Mouse (Mus musculus) spleen, adult 18-20 months (tissue): ENCODE data around the gene Cntf.
A peak's percentile ranks its signal among the peaks of the same experiment; 100 is the strongest.
"Not testable (repeated sequence)": the region's sequence is repeated elsewhere in the genome, so short reads cannot be mapped to it uniquely, and the experiment has no call there.

Source experiments
- DNase-seq, 2 experiments: peaks; one replicate each; pipeline ENCODE4 v3.0.0; 2022; ENCODE audit warnings: mixed read lengths in 2 of 2

The Cntf gene

DNA sequence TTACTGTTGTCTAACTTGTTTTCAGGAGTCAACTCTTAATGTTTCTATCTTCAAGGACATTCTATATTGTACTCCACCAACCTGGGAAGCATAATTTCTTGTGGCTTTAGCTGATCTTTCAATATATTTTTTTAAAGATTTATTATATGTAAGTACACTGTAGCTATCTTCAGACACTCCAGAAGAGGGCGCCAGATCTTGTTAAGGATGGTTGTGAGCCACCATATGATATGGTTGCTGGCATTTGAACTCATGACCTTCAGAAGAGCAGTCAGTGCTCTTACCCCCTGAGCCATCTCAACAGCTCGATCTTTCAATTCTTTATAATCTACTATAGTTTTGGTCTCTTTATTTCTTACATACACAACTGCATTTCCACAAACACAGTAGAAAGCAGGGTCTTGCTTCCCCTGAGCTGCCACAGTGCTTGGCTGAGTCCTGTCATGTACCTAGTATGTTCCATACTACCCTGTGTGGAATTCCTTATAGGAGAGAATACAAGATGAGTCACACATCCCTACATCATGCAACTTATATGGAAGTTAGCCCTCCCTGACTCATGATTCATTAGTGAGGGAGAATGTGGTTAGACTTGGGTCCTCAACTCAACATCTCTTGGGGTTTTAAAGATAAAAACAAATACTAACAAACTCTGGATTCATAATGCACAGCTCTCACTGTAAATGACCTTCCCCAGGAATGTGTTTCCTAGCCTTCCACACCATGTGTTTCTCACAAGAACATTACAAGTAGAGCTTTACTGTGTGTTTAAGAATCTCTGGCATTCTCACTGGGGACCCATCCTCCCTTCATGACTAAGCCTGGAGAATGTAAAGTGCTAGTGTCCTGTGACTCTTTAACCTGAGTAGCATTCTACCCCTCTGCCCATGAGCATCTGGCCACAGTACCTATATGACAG lies 3.0 kb downstream of the Cntf start:
- peak in 1 of 2 experiments; percentile 10 for DNase-seq

DNA sequence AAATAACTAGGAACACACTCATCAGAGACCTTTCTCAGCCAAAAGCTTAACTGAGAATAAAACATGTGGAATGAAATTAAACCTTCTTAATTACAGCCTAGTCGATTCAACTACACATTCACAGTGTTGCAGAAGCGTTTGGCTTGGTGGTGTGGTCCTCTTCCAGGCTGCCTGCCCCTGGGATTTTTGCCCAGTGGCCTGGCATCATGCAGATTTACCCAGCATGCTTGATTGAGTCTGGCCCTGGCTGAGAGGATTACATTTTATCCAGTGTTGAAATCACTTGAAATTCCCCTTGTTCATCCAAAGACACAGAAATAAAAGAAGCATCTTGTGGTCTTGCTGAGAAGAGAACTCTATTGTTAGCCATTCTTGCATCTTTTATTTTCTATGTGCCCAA lies 5.8 kb downstream of the Cntf start:
- DNase-seq, result no peak

DNA sequence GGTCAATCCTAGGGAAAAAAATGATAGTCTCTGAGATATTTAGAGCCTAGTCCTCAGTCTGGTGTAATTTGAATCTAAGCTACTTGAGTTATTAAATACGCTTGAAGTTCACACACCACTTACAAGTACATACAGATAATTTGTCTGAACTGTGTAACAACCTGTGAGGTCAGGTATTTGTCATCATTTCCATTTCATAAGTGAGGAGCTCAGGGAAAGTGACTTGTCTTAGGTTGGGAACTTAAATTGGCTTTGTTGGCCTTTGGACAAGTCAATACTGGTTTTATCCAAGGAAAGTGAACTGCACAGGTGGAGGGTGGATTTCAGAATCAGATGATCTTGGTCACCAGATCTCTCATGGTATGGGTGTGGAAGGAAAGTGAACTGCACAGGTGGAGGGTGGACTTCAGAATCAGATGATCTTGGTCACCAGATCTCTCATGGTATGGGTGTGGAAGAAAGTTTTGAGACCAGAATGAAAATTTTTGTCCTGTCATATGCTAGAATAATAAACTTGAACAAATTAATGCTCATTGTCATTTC lies 6.4 kb downstream of the Cntf start:
- DNase-seq, result no peak

DNA sequence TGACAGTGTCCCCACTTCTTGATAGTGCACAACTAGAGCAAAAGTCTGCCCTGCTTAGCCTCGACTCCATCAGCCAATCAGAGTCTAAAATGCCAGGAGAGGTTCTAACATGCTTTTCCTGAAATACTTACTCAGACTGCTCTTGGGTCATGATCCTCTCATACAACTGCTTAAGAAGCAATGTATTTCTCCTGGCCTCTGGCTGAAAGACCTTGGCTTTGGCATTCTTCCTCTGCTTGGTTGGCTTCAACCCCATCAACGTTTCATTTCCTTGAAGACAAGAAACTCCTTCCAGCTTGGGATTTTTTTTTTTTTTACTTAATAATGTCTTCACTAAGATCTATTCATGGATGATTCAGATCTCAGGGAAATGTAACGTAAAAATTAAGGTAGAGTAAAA lies 9.1 kb downstream of the Cntf start:
- no peak for DNase-seq

DNA sequence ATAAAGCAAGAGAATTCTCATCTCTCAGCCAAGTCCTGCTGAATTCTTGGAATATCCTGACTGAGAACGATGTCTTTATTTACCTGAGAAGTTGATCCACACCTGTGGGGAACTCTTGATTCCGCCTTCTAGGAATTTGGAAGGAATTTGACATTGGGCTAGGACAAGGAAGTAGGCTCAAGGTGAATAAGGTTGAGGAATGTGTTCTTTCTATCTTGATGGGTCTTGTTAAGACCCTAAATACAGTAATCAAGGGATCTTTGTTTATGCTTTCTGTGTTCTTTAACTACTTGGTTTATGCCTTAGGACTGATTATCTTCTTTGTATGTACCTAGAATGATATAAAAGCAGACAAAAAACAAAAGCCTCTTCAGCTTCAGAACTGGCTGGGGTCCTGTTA lies 33.5 kb downstream of the Cntf start:
- DNase-seq, result no peak

DNA sequence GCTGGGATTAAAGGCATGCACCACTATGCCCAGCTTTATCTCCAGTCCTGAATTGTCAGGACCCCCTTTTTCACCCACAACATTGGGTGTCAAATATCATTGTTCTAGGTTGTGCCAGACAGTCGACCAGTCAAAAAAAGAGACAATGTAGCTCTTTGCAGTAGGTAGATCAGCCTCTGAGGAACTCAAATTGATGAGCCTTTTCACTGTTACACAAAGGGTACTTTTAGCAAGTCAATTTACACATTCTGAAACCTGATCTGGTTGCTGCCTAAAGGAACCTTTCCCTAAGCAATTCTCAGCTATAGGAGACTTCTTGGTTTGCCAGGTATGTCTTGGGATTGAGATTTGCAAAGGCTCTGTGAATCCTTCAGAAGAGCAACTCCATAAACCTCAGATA lies 34.4 kb downstream of the Cntf start:
- no peak for DNase-seq

DNA sequence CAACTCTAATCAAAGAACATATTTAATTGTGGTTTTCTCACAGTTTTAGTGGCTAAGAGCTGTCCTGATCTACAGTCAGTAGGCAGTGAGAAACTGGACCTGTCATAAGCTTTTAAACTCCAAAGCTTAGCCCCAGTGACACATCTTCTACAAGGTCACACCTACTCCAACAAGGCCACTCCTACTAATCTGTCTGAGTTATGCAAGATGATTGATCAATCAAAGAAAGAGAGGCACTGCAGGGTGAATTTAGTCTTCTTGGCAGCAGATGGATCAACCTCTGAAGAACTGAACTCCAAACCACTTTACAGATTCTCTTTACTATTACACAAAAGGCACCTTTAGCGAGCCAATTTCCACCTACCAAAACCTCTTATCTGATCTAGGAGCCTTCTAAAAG lies 39.6 kb downstream of the Cntf start:
- DNase-seq, result no peak

DNA sequence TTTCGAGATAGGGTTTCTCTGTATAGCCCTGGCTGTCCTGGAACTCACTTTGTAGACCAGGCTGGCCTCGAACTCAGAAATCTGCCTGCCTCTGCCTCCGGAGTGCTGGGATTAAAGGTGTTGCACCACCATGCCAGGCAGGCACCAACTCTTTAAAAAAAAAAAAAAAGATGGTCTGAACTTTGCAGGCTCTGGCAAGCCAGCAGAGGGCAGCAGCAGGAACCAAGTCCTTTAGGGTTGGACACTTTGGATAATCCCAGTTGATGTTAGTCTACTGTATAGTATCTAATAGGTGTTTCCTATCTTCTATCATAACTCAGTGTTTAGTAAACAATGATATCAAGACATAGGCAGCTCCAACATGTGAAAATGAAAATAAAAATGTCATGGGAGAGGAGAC lies 43.1 kb downstream of the Cntf start:
- peak; percentile 7 to 18 for DNase-seq

DNA sequence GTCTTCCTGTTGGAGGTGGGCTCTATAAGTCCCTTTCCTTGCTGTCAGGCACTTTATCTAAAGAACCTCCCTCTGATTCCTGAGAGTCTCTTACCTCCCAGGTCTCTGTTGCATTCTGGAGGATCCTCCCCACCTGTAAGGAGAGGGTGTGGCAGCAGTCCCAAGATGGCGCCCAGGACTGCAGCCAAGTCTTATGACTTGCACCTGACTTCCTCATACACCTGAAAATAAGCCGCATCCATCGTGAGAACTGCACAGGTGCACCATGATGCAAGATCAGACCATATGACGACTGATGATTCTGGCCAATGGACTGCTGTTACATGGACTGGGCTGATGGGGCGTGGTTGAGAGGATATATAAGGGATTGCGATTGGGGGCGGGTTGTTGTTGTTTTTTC lies 43.8 kb downstream of the Cntf start:
- DNase-seq, result not testable (repeated sequence)

DNA sequence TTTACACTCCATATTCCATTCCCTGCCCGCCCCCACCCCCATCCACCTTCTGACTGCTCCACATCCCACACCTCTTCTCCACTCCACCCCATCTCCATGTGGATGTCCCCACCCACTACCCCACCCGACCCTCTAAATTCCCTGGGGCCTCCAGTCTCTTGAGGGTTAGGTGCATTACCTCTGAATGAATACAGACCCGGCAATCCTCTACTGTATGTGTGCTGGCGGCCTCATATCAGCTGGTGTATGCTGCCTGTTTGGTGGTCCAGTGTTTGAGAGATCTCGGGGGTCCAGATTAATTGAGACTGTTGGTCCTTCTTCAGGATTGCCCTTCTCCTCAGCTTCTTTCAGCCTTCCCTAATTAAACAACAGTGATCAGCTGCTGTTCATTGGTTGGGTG lies 44.5 kb downstream of the Cntf start:
- not testable (repeated sequence) for DNase-seq

DNA sequence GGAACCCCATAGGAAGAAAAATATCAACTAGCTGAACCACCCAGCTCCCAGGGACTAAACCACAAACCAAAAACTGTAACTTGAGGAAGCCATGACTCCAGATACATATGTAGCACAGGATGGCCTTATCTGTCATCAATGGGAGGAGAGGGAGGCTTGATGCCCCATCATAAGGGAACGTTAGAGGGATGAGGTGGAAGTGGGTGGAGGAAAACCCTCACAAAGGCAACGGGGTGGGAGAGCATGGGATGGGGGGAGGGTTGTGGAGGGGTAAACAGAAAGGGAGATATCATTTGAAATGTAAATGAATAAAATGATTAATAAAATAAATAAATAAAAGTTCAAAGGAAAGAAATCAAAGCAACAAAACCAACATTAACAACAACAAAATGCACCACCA lies 45.0 kb downstream of the Cntf start:
- no peak for DNase-seq

DNA sequence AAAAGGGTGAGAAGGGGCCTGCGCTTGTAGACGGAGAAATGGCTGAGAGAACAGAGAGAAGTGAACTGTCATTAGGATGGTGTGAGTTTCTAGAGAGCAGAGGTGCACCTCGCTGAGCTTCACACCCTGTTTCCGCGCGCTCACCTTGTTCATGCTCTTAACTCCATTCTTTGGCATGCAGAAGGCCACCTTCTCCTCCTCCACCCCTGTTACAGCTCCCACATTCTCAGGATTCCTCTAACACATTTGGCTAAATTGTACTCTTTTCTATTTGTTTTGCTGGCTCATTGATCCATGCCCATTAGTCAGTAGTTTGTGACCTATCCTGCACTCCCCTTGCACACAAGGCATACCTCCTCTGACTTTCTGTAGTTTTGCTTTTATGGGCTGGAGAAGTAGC lies 46.2 kb downstream of the Cntf start:
- DNase-seq, result no peak
